Mouse (Mus musculus): Measurements from ENCODE around the gene Cobll1. TPM values are rescaled to one million over a fixed set of nuclear protein-coding genes. Genes with fewer than 3 reads are reported as not detected.

Cobll1 gene
- polyA plus RNA-seq, 1 experiment from 2014 or later = 23.8 TPM

DNA sequence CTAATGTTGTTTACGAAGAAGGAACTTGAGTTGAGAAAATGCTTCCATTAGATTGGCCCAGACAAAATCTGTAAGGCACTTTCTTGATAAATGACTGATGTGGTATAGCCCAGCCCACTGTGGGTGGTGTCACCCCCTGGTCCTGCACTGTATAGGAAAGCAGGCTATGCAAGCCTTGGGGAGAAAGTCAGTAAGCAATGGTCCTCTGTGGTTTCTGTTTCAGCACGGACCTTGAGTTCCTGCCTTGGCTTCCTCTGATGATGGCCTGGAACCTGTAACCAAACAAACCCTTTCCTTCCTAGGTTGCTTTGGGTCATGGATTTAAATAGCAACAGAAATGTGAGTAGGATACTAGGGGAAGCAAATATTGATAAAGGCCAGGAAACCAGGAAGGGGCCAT is 148.2 kb downstream of the Cobll1 start:
- Histone ChIP-seq H3K4me2 (ENCODE audit: low read length) (no peak overlapping the region), H3K27ac (no peak overlapping the region), H3K4me3 (replicated peaks; ENCODE audit: low read depth, low read length) (no peak overlapping the region), H3K4me1 (replicated peaks; ENCODE audit: insufficient read depth, low read length) (0 out of 2 replicates have a peak, but pooled peaks cover 3% of the 10 kb centered on the region), H3K9me3 (replicated peaks; ENCODE audit: low read length) (no peaks in the 10 kb centered on the region), H3K36me3 (ENCODE audit: insufficient read depth, low read length) (0 out of 2 replicates have a peak, but pooled peaks cover 5% of the 10 kb centered on the region), H3K27me3 (ENCODE audit: insufficient read depth, low read length) (no peaks in the 10 kb centered on the region), H3K9ac (ENCODE audit: low read depth, low read length) (no peak overlapping the region)
- DNase-seq (ENCODE audit: low spot score) = no peak
- 57% methylated on average over 2 of the region's 2 CpGs for WGBS
- TF ChIP-seq CTCF (IDR thresholded peaks at IDR 0.05; ENCODE audit: low read depth) = no peak
- no peak for ATAC-seq (replicated peaks; ENCODE audit: low FRiP score, low read depth)

DNA sequence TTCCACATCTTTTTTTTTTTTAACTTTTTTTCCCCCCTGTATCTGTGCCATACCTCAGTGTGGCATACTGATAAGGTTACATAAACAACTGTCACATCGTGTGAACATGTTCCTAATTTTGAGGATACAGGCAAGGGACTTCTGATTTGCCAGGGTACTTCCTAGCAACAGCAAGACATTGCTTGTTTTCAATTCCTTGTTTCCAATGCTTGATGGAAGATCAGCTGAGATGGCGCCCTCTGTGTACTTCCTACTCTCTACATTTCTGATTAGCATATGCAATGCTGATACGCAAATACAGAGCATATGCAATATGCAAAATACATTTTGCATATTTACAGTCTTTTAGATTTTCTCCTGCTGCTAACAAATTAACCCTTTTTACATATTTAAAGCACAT is 152.0 kb downstream of the Cobll1 start:
- H3K9me3 ChIP-seq (replicated peaks; ENCODE audit: low read length) = no peaks in the 10 kb centered on the region
- H3K4me3 ChIP-seq (replicated peaks; ENCODE audit: low read depth, low read length) = no peak overlapping the region
- H3K27me3 ChIP-seq (ENCODE audit: insufficient read depth, low read length) = no peaks in the 10 kb centered on the region
- no peak for TF ChIP-seq CTCF (IDR thresholded peaks at IDR 0.05; ENCODE audit: low read depth)
- no peak overlapping the region for H3K4me2 ChIP-seq (ENCODE audit: low read length)
- no peaks in the 10 kb centered on the region for H3K36me3 ChIP-seq (ENCODE audit: insufficient read depth, low read length)
- H3K9ac ChIP-seq (ENCODE audit: low read depth, low read length) = no peak overlapping the region
- 0 out of 2 replicates have a peak, but pooled peaks cover 3% of the 10 kb centered on the region for H3K4me1 ChIP-seq (replicated peaks; ENCODE audit: insufficient read depth, low read length)
- WGBS = 83% methylated on average over 3 of the region's 3 CpGs
- DNase-seq (ENCODE audit: low spot score) (no peak), ATAC-seq (replicated peaks; ENCODE audit: low FRiP score, low read depth) (no peak)
- H3K27ac ChIP-seq = no peak overlapping the region

DNA sequence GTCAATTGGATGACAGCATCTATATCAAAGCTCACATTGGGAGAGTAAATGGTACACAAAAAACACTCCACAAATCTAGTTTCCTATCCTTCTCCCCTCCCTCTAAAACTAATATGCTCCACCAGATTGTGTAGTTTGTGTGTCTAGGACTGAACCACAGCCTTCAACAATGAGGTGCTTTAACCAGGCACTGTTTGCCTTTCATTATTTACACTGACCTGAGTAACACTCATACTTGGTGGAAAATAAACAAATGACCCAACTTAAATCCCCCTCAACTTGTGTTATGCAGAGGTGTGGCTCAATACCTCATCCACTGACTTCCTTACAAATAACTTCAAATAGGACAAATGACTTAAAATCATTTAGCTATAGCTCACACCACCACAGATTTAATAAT is 155.8 kb downstream of the Cobll1 start:
- no peaks in the 10 kb centered on the region for H3K27me3 ChIP-seq (ENCODE audit: insufficient read depth, low read length)
- H3K4me3 ChIP-seq (replicated peaks; ENCODE audit: low read depth, low read length) = no peak overlapping the region
- no peak overlapping the region for H3K9ac ChIP-seq (ENCODE audit: low read depth, low read length)
- no peak overlapping the region for H3K27ac ChIP-seq
- H3K4me1 ChIP-seq (replicated peaks; ENCODE audit: insufficient read depth, low read length) = 0 out of 2 replicates have a peak, but pooled peaks cover 3% of the 10 kb centered on the region
- no peaks in the 10 kb centered on the region for H3K36me3 ChIP-seq (ENCODE audit: insufficient read depth, low read length)
- TF ChIP-seq CTCF (IDR thresholded peaks at IDR 0.05; ENCODE audit: low read depth) = no peak
- no peaks in the 10 kb centered on the region for H3K9me3 ChIP-seq (replicated peaks; ENCODE audit: low read length)
- no peak overlapping the region for H3K4me2 ChIP-seq (ENCODE audit: low read length)
- DNase-seq (ENCODE audit: low spot score) = no peak
- no peak for ATAC-seq (replicated peaks; ENCODE audit: low FRiP score, low read depth)

DNA sequence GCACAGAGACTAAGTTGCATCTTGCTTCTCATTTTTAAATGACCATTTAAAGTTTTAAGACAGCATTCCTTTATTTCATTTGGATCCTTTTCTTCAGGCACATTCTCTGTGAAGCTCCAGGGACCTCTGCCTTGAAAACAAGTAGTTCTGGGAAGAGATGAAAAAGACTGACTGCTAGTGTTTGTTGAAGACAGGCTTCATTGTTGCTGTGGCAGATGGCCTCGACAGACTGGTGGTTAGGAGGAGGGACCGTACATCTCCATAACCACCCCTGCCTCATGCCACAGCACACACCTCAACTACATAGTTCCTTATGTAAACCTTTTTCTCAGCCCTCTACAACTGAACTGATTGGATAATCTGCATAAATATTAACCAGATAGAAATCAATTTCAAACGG is 161.7 kb downstream of the Cobll1 start:
- no peak for TF ChIP-seq CTCF (IDR thresholded peaks at IDR 0.05; ENCODE audit: low read depth)
- Histone ChIP-seq H3K36me3 (ENCODE audit: insufficient read depth, low read length) (no peaks in the 10 kb centered on the region), H3K4me3 (replicated peaks; ENCODE audit: low read depth, low read length) (no peak overlapping the region), H3K4me1 (replicated peaks; ENCODE audit: insufficient read depth, low read length) (no peaks in the 10 kb centered on the region), H3K9ac (ENCODE audit: low read depth, low read length) (no peak overlapping the region), H3K4me2 (ENCODE audit: low read length) (no peak overlapping the region), H3K27ac (no peak overlapping the region), H3K9me3 (replicated peaks; ENCODE audit: low read length) (no peaks in the 10 kb centered on the region), H3K27me3 (ENCODE audit: insufficient read depth, low read length) (no peaks in the 10 kb centered on the region)
- no peak for ATAC-seq (replicated peaks; ENCODE audit: low FRiP score, low read depth)
- 75% methylated on average over 3 of the region's 3 CpGs for WGBS
- no peak for DNase-seq (ENCODE audit: low spot score)

DNA sequence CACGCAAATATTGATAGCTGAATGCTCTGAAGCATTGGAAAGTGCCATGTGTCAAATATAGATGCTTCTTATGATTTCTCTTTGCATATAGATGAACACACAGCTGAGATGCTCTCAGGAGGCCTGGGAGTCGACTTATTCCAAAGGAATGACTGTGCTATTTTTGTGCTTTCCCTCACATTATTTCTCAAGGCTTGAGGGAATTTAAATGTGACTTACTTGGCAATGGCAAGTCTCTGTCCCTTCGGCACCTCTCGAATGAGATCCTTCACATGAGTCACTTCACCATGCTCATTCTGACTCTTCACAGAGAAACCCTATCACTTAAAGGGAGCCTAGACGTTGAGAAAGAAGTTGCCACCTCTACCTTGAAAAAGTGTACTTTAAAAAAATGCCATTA is 163.4 kb downstream of the Cobll1 start:
- no peak for TF ChIP-seq CTCF (IDR thresholded peaks at IDR 0.05; ENCODE audit: low read depth)
- 87% methylated on average over 5 of the region's 5 CpGs for whole genome bisulfite sequencing
- DNase-seq (ENCODE audit: low spot score) (no peak), ATAC-seq (replicated peaks; ENCODE audit: low FRiP score, low read depth) (no peak)
- H3K9me3 ChIP-seq (replicated peaks; ENCODE audit: low read length) = no peaks in the 10 kb centered on the region
- H3K27me3 ChIP-seq (ENCODE audit: insufficient read depth, low read length) = no peaks in the 10 kb centered on the region
- H3K4me1 ChIP-seq (replicated peaks; ENCODE audit: insufficient read depth, low read length) = no peaks in the 10 kb centered on the region
- H3K27ac ChIP-seq = no peak overlapping the region
- H3K36me3 ChIP-seq (ENCODE audit: insufficient read depth, low read length) = no peaks in the 10 kb centered on the region
- H3K9ac ChIP-seq (ENCODE audit: low read depth, low read length) = no peak overlapping the region
- H3K4me3 ChIP-seq (replicated peaks; ENCODE audit: low read depth, low read length) = no peak overlapping the region
- H3K4me2 ChIP-seq (ENCODE audit: low read length) = no peak overlapping the region

DNA sequence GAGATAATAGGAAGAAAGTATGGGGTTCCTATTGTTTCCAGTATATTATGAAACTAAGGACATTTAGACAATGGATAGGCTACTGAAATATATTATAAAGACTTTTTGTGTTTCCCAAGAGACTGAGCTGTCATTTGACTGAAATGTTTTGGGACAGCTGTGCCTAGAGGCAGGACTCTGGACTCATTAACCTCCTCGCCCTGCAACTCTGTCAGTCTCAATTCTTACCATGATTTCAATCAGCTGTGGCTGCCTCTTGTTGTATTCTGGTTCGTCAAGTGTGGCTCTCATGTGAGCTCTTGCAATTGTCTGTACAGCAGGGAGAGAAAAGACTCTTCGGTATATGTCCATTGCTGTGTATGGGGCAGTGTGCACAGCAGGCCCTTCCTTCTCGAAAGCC is 163.8 kb downstream of the Cobll1 start:
- Histone ChIP-seq H3K9ac (ENCODE audit: low read depth, low read length) (no peak overlapping the region), H3K4me1 (replicated peaks; ENCODE audit: insufficient read depth, low read length) (no peaks in the 10 kb centered on the region), H3K9me3 (replicated peaks; ENCODE audit: low read length) (no peaks in the 10 kb centered on the region), H3K27ac (no peak overlapping the region), H3K27me3 (ENCODE audit: insufficient read depth, low read length) (no peaks in the 10 kb centered on the region), H3K36me3 (ENCODE audit: insufficient read depth, low read length) (no peaks in the 10 kb centered on the region), H3K4me2 (ENCODE audit: low read length) (no peak overlapping the region), H3K4me3 (replicated peaks; ENCODE audit: low read depth, low read length) (no peak overlapping the region)
- DNase-seq (ENCODE audit: low spot score) (peak; percentile 51), ATAC-seq (replicated peaks; ENCODE audit: low FRiP score, low read depth) (no peak)
- no peak for TF ChIP-seq CTCF (IDR thresholded peaks at IDR 0.05; ENCODE audit: low read depth)
- WGBS = 68% methylated on average over 4 of the region's 4 CpGs

DNA sequence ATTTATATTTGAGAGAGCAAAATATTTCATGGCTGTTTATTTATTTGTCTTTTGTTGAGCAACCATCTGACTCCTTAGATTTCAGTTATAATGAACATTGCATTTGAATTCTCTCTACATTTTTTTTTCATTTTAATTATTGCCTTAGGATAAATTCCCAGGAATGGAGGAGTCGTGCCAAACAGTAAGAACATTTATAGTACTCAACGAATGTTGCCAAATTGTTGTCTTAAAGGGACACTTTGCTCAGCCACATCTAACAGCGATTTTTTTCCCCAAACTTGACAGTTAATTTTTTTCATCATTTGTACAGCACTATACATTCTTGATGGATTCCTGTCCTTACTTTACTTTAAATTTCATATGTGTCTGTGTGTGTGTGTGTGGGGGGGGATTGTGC is 167.0 kb downstream of the Cobll1 start:
- H3K27ac ChIP-seq = no peak overlapping the region
- no peak overlapping the region for H3K4me2 ChIP-seq (ENCODE audit: low read length)
- no peaks in the 10 kb centered on the region for H3K27me3 ChIP-seq (ENCODE audit: insufficient read depth, low read length)
- no peaks in the 10 kb centered on the region for H3K36me3 ChIP-seq (ENCODE audit: insufficient read depth, low read length)
- no peak for ATAC-seq (replicated peaks; ENCODE audit: low FRiP score, low read depth)
- H3K9me3 ChIP-seq (replicated peaks; ENCODE audit: low read length) = no peaks in the 10 kb centered on the region
- H3K4me1 ChIP-seq (replicated peaks; ENCODE audit: insufficient read depth, low read length) = no peaks in the 10 kb centered on the region
- H3K9ac ChIP-seq (ENCODE audit: low read depth, low read length) = no peak overlapping the region
- DNase-seq (ENCODE audit: low spot score) = peak; percentile 74
- 56% methylated on average over 3 of the region's 3 CpGs for WGBS
- no peak for TF ChIP-seq CTCF (IDR thresholded peaks at IDR 0.05; ENCODE audit: low read depth)
- no peak overlapping the region for H3K4me3 ChIP-seq (replicated peaks; ENCODE audit: low read depth, low read length)
